Mouse (Mus musculus): ENCODE measurements at regions not wholly inside any gene's neighbourhood (a gene's known extent, or its start where the extent isn't known, plus 50 kb on each side); places are given as distances from the start of the nearest gene placed in this dataset.

DNA sequence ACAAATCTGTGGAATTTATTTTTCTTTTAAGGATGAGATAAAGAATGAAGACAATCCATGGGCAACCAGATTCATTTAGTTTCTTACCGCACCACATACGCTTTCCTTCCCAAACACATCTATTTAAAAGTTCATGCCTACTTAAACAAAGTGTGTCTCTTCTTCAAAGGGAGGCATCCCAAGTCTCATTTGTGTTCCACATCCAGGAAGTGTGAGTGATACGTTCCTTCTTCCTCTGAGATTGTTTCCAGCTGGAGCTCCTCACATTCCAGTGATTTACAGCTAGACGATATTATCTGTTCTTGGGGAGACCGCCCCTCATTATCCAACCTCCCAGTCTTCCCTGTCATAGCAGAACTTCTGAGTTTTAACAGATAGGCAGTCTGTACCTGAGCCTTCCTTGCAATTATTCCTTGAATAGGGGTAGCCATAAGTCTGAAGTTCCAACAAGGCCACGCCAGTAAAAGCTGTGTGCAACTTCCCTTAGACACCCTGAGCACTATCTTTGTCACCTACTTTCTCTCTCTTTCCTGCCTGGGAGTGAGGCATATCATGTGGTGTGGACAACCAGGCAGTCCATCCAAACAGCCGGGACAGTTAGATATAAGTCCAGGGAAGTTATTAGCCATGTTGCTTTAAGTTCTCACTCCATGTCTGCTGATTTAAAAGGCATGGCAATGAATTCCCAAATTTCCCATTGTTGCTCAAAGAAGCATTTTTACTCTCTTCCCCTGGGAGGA, 891.3 kb upstream of the 2610301B20Rik start:
- Histone ChIP-seq H3K36me3 (ENCODE audit: control insufficient read depth, insufficient read depth, low read length, poor library complexity, severe bottlenecking) (no peaks in the 10 kb centered on the region), H3K4me3 (ENCODE audit: insufficient read depth in 1 of 2, low read depth in 1 of 2, low read length in 2 of 2, poor library complexity in 1 of 2, severe bottlenecking in 1 of 2) (no peak overlapping the region), H3K4me1 (ENCODE audit: control insufficient read depth in 2 of 2, insufficient read depth in 2 of 2, low read length in 2 of 2, poor library complexity in 1 of 2) (no peaks in the 10 kb centered on the region), H3K9me3 (ENCODE audit: control insufficient read depth, insufficient read depth, low read depth, low read length) (no peaks in the 10 kb centered on the region), H3K9ac (ENCODE audit: insufficient read depth, low read depth, low read length, poor library complexity, severe bottlenecking) (no peak overlapping the region), H3K27ac (ENCODE audit: insufficient read depth, low read depth, low read length, poor library complexity, severe bottlenecking) (no peak overlapping the region)
- in situ Hi-C loops (cut with MboI; ENCODE audit: low sequenced_read_pairs in 2 of 2, unreplicated experiment in 2 of 2), result no loop called here
- DNase-seq (ENCODE audit: low read depth, low spot score), result no peak
- TF ChIP-seq ZC3H11A (IDR thresholded peaks at IDR 0.05; ENCODE audit: borderline replicate concordance, low read depth, low read length), result no peak
- no peak for TF ChIP-seq ZNF384 (IDR thresholded peaks at IDR 0.05; ENCODE audit: low read depth, low read length)
- no peak for TF ChIP-seq HCFC1 (IDR thresholded peaks at IDR 0.05; ENCODE audit: borderline replicate concordance, insufficient read depth, low read length)
- no peak for TF ChIP-seq MAFK (IDR thresholded peaks at IDR 0.05; ENCODE audit: insufficient read depth, low read depth, low read length)
- TF ChIP-seq CHD2 (IDR thresholded peaks at IDR 0.05; ENCODE audit: low read depth, low read length), result no peak

DNA sequence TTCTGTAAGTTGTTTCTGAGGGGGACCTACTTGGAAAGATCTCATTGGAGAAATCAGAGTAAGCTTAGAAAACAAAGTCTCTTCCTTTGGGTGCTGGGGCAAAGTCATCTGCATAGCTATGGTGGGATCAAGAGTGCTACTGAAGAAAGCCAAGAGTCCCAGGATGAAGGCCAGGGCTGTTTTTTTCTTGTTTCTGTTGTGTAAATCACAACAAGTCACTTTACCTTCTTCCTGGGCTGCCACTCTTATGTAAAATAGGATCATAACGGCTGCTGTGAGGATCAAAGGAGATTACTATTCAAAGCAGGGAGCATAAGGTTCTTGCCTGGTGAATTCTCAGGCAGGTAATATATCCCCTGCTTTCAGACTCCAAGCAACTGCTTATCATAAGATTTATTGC, 880.4 kb upstream of the 2610301B20Rik start:
- in situ Hi-C loops (cut with MboI; ENCODE audit: low sequenced_read_pairs in 2 of 2, unreplicated experiment in 2 of 2), result no loop called here
- Histone ChIP-seq H3K9me3 (ENCODE audit: control insufficient read depth, insufficient read depth, low read depth, low read length) (no peaks in the 10 kb centered on the region), H3K4me3 (ENCODE audit: insufficient read depth in 1 of 2, low read depth in 1 of 2, low read length in 2 of 2, poor library complexity in 1 of 2, severe bottlenecking in 1 of 2) (no peak overlapping the region), H3K9ac (ENCODE audit: insufficient read depth, low read depth, low read length, poor library complexity, severe bottlenecking) (no peak overlapping the region), H3K36me3 (ENCODE audit: control insufficient read depth, insufficient read depth, low read length, poor library complexity, severe bottlenecking) (no peaks in the 10 kb centered on the region), H3K4me1 (ENCODE audit: control insufficient read depth in 2 of 2, insufficient read depth in 2 of 2, low read length in 2 of 2, poor library complexity in 1 of 2) (no peaks in the 10 kb centered on the region), H3K27ac (ENCODE audit: insufficient read depth, low read depth, low read length, poor library complexity, severe bottlenecking) (no peak overlapping the region)
- peak; percentile 24 for DNase-seq (ENCODE audit: low read depth, low spot score)
- TF ChIP-seq CHD2 (IDR thresholded peaks at IDR 0.05; ENCODE audit: low read depth, low read length) (no peak), ZNF384 (IDR thresholded peaks at IDR 0.05; ENCODE audit: low read depth, low read length) (no peak), ZC3H11A (IDR thresholded peaks at IDR 0.05; ENCODE audit: borderline replicate concordance, low read depth, low read length) (no peak), HCFC1 (IDR thresholded peaks at IDR 0.05; ENCODE audit: borderline replicate concordance, insufficient read depth, low read length) (no peak), MAFK (IDR thresholded peaks at IDR 0.05; ENCODE audit: insufficient read depth, low read depth, low read length) (no peak)

DNA sequence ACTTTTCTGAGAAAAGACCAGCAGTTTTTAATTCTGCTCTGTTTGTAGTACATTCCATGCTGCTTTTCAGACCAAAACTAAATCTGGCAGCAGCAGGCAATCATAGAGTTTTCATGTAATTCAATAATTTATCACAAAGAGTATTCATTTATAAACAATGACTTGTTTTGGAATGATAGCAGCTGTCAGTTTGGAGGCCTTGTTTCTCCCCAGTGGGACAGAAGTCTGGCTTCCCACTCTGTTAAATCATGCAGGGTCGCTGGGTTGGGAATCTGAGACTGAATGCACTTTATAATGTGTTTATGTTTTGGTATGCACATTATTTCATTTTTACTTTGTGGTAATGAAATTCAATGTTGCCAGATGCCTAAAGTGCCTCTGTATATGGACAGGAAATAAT, 879.8 kb upstream of the 2610301B20Rik start:
- Histone ChIP-seq H3K9me3 (ENCODE audit: control insufficient read depth, insufficient read depth, low read depth, low read length) (no peaks in the 10 kb centered on the region), H3K36me3 (ENCODE audit: control insufficient read depth, insufficient read depth, low read length, poor library complexity, severe bottlenecking) (no peaks in the 10 kb centered on the region), H3K4me1 (ENCODE audit: control insufficient read depth in 2 of 2, insufficient read depth in 2 of 2, low read length in 2 of 2, poor library complexity in 1 of 2) (no peaks in the 10 kb centered on the region), H3K9ac (ENCODE audit: insufficient read depth, low read depth, low read length, poor library complexity, severe bottlenecking) (no peak overlapping the region), H3K27ac (ENCODE audit: insufficient read depth, low read depth, low read length, poor library complexity, severe bottlenecking) (no peak overlapping the region), H3K4me3 (ENCODE audit: insufficient read depth in 1 of 2, low read depth in 1 of 2, low read length in 2 of 2, poor library complexity in 1 of 2, severe bottlenecking in 1 of 2) (no peak overlapping the region)
- no peak for TF ChIP-seq CHD2 (IDR thresholded peaks at IDR 0.05; ENCODE audit: low read depth, low read length)
- TF ChIP-seq MAFK (IDR thresholded peaks at IDR 0.05; ENCODE audit: insufficient read depth, low read depth, low read length), result no peak
- no peak for TF ChIP-seq ZC3H11A (IDR thresholded peaks at IDR 0.05; ENCODE audit: borderline replicate concordance, low read depth, low read length)
- no peak for TF ChIP-seq ZNF384 (IDR thresholded peaks at IDR 0.05; ENCODE audit: low read depth, low read length)
- TF ChIP-seq HCFC1 (IDR thresholded peaks at IDR 0.05; ENCODE audit: borderline replicate concordance, insufficient read depth, low read length), result no peak
- in situ Hi-C loops (cut with MboI; ENCODE audit: low sequenced_read_pairs in 2 of 2, unreplicated experiment in 2 of 2), result no loop called here
- DNase-seq (ENCODE audit: low read depth, low spot score), result no peak

DNA sequence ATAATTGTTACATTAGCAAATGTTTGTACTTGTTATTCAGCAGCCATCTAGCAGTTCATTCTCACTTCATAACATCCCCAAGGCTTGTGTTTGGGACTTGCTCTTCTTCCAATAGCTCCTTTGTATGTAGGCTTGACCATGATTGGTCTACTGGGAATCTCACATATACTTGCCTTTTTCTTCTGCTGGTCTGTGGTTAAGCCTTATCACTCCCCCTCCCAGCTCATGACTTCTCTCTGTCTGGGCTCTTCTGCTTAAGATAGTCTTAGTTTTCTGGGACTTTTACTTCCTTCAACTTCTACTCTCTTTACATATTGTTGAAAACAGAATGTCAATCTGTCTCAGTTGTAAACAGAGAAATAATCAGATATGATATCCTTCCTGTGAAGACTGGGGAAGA, 844.0 kb upstream of the 2610301B20Rik start:
- in situ Hi-C loops (cut with MboI; ENCODE audit: low sequenced_read_pairs in 2 of 2, unreplicated experiment in 2 of 2), result no loop called here

More for the DNA sequence above, 844.0 kb upstream of the 2610301B20Rik start:
- no peak for DNase-seq (ENCODE audit: low read depth, low spot score)
- Histone ChIP-seq H3K9ac (ENCODE audit: insufficient read depth, low read depth, low read length, poor library complexity, severe bottlenecking) (no peak overlapping the region), H3K9me3 (ENCODE audit: control insufficient read depth, insufficient read depth, low read depth, low read length) (no peaks in the 10 kb centered on the region), H3K36me3 (ENCODE audit: control insufficient read depth, insufficient read depth, low read length, poor library complexity, severe bottlenecking) (no peaks in the 10 kb centered on the region), H3K27ac (ENCODE audit: insufficient read depth, low read depth, low read length, poor library complexity, severe bottlenecking) (no peak overlapping the region), H3K4me3 (ENCODE audit: insufficient read depth in 1 of 2, low read depth in 1 of 2, low read length in 2 of 2, poor library complexity in 1 of 2, severe bottlenecking in 1 of 2) (no peak overlapping the region), H3K4me1 (ENCODE audit: control insufficient read depth in 2 of 2, insufficient read depth in 2 of 2, low read length in 2 of 2, poor library complexity in 1 of 2) (no peaks in the 10 kb centered on the region)
- TF ChIP-seq ZC3H11A (IDR thresholded peaks at IDR 0.05; ENCODE audit: borderline replicate concordance, low read depth, low read length), result no peak
- TF ChIP-seq ZNF384 (IDR thresholded peaks at IDR 0.05; ENCODE audit: low read depth, low read length), result no peak
- TF ChIP-seq CHD2 (IDR thresholded peaks at IDR 0.05; ENCODE audit: low read depth, low read length), result no peak
- TF ChIP-seq MAFK (IDR thresholded peaks at IDR 0.05; ENCODE audit: insufficient read depth, low read depth, low read length), result no peak
- TF ChIP-seq HCFC1 (IDR thresholded peaks at IDR 0.05; ENCODE audit: borderline replicate concordance, insufficient read depth, low read length), result no peak

Measured in ES-E14 (cell line).